Mouse (Mus musculus) intestine, embryonic 15.5 days (tissue): ENCODE results near the gene Pafah1b2. TPM values are rescaled to one million over a fixed set of nuclear protein-coding genes. Genes with fewer than 3 reads are reported as not detected.
A peak's percentile ranks its signal among the peaks of the same experiment; 100 is the strongest.

ENCODE experiments used
- ATAC-seq: fragments of 200-750 bp; cut with Nextera tagmentation; 2 replicates; pipeline ENCODE4 v1.8.0; 2017; ENCODE audit warnings: moderate TSS enrichment, moderate library complexity
- H3K27ac ChIP-seq: fragments of 300-500 bp; sonication (generic); 2 replicates; pipeline ENCODE4 v1.5.1; 2015; ENCODE audit warnings: mild to moderate bottlenecking, inconsistent platforms
- H3K27me3 ChIP-seq: fragments of 300-500 bp; sonication (generic); replicated peaks from 2 replicates; pipeline ENCODE4 v1.6.1; 2015; ENCODE audit warnings: inconsistent platforms
- H3K36me3 ChIP-seq: fragments of 300-500 bp; sonication (generic); 2 replicates; pipeline ENCODE4 v1.6.1; 2015; ENCODE audit warnings: inconsistent platforms
- H3K4me1 ChIP-seq: fragments of 300-500 bp; sonication (generic); replicated peaks from 2 replicates; pipeline ENCODE4 v1.6.1; 2015; ENCODE audit warnings: inconsistent platforms
- H3K4me2 ChIP-seq: fragments of 300-500 bp; sonication (generic); replicated peaks from 2 replicates; pipeline ENCODE4 v1.6.1; 2015; ENCODE audit warnings: mild to moderate bottlenecking, inconsistent platforms
- H3K4me3 ChIP-seq: fragments of 300-500 bp; sonication (generic); replicated peaks from 2 replicates; pipeline ENCODE4 v1.5.1; 2015; ENCODE audit warnings: inconsistent platforms
- H3K9ac ChIP-seq: fragments of 300-500 bp; sonication (generic); 2 replicates; pipeline ENCODE4 v1.6.1; 2015; ENCODE audit warnings: inconsistent platforms
- H3K9me3 ChIP-seq: fragments of 300-500 bp; sonication (generic); 2 replicates; pipeline ENCODE4 v1.6.1; 2016; ENCODE audit warnings: inconsistent platforms
- WGBS: fragments of 180-500 bp; shearing (Covaris S2); methylation state at CpG from one replicate; pipeline ENCODE4 v1.1.7; 2015; 5-methylcytosine and 5-hydroxymethylcytosine counted together
- polyA plus RNA-seq: library from polyadenylated mRNA; unstranded; fragments of >200 nt; fragmentation: Nextera tagmentation; extraction: Ambion mirVana; gene quantifications from 2 replicates; pipeline ENCODE4 v1.2.1, GENCODE M21; 2015

Pafah1b2 gene
- polyA plus RNA-seq, 1 experiment from 2014 or later: 137 TPM

DNA sequence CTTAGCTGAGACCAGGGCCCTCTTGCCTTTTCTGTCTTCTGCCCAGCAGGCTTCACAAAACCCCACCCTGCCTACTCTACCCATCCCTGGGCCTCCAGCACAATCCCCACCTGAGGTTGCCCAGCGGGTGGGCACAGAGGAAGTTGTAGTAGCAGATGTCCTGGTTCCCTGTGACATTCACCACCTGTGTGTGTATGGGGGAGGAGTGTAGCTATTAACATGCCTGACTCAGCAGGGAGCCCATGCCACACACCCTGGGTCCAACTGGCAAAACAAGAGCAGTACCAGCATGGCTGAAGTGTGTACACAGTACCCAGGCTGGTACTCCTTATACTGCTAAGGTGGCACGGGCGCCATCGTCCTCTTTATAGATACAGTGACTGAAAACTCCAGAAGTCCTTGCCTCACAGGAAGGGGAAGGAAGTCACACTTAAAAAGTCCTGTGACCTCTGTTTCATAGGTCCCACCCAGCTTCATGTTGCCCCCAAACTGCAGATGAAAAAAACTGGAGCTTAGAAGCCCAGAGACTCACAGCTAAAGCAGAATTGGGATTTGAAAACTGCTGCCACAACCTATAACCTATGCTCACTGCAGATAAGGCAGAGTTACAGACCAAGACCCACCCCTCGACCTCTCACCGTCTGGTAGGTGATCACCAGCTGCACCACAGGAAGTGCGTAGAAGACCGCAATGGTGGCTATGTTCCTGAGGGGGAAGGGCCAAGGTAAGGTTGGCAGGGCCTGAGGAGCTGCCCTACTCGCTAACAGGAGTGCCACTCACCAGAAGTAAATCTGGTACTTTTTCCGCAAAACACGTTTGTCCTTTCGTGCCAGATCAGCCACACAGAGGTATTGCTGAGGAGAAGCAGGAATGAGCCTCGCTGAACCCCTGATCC, 67.7 kb downstream of the Pafah1b2 start:
- no peak overlapping the region for H3K27ac ChIP-seq

DNA sequence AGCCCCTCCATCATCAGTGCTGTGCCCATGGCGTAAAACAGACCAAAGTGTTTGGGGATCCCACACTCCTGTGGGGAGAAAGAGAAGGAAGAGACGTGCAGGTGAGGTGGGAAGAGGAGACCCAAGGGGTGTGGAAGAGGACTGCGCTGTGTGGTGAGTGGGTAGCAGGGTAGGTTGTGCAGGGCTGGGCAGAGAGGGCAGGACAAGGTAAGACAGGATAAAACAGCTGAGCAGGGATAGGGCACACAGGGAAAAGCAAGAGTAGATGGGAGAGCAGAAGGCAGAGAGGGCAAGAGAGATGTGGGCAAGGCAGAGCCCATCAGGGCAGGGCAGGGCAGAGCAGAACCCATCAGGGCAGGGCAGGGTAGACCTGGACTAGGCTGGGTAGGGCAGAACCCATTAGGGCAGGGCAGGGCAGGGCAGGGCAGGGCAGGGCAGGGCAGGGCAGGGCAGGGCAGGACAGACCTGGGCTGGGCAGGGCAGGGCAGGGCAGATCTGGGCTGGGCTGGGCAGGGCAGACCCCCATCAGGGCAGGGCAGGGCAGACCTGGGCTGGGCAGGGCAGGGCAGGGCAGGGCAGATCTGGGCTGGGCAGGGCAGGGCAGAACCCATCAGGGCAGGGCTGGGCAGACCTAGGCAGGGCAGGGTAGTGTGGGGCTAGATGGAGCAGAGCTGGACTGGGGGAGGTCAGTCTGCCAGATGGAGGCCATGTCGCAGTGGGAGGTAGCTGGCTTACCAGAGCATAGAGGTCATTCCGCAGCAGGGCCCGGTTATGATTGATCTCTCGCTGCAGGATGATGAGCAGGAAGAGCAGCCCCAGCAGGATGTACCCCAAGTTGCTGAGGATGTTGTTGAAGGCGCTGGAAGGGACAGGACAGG, 68.6 kb downstream of the Pafah1b2 start:
- H3K9me3 ChIP-seq: no peaks in the 10 kb centered on the region
- H3K4me1 ChIP-seq: no peaks in the 10 kb centered on the region
- no peak overlapping the region for H3K9ac ChIP-seq
- H3K27me3 ChIP-seq: no peaks in the 10 kb centered on the region
- H3K4me2 ChIP-seq: no peak overlapping the region
- 0 out of 2 replicates have a peak, but pooled peaks have one; percentile 20 for ATAC-seq
- H3K4me3 ChIP-seq: no peak overlapping the region
- peaks cover 41% of the 10 kb centered on the region for H3K36me3 ChIP-seq
- 94% methylated on average over 8 of the region's 8 CpGs for WGBS
- no peak overlapping the region for H3K27ac ChIP-seq

More for the DNA sequence above, 67.7 kb downstream of the Pafah1b2 start:
- no peaks in the 10 kb centered on the region for H3K4me1 ChIP-seq
- no peak overlapping the region for H3K4me3 ChIP-seq
- H3K9ac ChIP-seq: no peak overlapping the region
- 80% methylated on average over 13 of the region's 13 CpGs for WGBS
- no peaks in the 10 kb centered on the region for H3K9me3 ChIP-seq
- H3K36me3 ChIP-seq: peaks cover 41% of the 10 kb centered on the region
- H3K27me3 ChIP-seq: no peaks in the 10 kb centered on the region
- ATAC-seq: 0 out of 2 replicates have a peak, but pooled peaks have one; percentile 32
- H3K4me2 ChIP-seq: no peak overlapping the region

DNA sequence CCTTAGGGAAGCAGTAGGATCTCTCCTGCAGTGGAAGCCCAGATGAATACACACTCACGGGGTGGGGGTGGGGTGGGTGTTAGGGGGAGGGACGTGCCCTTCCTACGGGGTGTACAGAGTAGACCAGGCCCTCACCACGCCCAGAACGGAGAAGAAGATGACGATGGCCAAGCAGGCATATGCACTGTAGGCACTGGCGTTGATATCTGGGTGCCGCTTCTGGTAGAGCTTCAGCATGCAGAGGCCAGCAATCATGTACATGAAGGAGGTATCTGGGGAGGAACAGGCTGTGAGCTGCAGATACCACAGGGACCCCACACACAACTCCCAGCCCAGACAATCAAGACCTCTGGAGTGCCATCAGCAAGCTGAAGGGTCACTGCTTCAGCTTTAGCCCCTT, 69.6 kb downstream of the Pafah1b2 start:
- 0 out of 2 replicates have a peak, but pooled peaks have one; percentile 11 for ATAC-seq
- Histone ChIP-seq H3K27ac (no peak overlapping the region), H3K4me3 (no peak overlapping the region), H3K9ac (no peak overlapping the region), H3K4me2 (no peak overlapping the region), H3K36me3 (peaks cover 43% of the 10 kb centered on the region), H3K4me1 (no peaks in the 10 kb centered on the region), H3K9me3 (no peaks in the 10 kb centered on the region), H3K27me3 (no peaks in the 10 kb centered on the region)
- WGBS: 92% methylated on average over 8 of the region's 8 CpGs

DNA sequence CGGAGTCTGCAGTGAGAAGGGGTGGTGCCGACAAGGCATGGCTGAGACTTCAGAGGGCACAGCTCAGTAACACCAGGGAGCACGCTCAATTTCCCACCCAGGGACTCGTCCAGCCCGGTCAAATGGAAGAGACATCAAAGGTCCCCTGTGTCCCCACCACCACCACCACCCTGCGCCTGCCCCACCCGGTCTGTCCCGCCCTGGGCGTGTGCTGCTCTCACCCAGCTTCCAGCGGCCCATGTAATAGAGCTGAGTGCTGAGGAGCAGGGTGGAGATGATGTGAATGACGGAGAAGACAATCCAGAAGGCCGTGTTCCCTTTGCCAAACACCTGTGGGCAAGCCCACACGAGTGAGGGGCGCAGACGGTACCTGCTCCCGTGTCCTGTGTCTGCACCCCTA, 70.0 kb downstream of the Pafah1b2 start:
- Histone ChIP-seq H3K9ac (no peak overlapping the region), H3K27me3 (no peaks in the 10 kb centered on the region), H3K36me3 (peaks cover 40% of the 10 kb centered on the region), H3K4me2 (no peak overlapping the region), H3K4me1 (no peaks in the 10 kb centered on the region), H3K9me3 (no peaks in the 10 kb centered on the region), H3K4me3 (no peak overlapping the region), H3K27ac (no peak overlapping the region)
- 0 out of 2 replicates have a peak, but pooled peaks have one; percentile 16 for ATAC-seq
- 88% methylated on average over 16 of the region's 16 CpGs for WGBS

DNA sequence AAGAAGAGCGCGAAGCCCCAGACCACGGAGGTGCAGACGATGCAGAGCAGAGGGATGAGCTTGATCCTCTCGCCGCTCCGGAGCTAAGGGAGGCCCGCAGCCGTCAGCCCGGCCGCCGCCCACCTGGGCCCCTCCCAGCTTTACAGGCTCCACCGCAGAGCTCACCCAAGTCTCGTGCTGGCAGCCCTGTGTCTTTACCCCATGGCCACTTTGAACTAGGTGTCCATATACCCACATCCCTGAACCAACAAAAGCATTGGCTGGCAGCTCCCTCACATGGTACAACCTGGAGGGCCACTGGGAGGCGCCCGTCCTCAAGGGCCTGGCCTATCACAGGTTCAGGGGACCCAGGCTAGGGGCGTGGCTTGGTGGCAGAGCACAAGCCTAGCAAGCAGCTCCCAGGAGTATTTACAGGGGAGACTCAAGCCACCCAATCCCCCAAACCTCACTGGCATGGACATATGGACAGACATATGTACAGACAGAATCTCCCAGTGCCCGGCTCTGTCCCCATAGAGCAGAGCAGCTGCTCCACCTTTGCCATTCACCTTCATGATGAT, 71.1 kb downstream of the Pafah1b2 start:
- no peak overlapping the region for H3K4me3 ChIP-seq
- H3K4me1 ChIP-seq: peaks cover 4% of the 10 kb centered on the region; the same call in 1 of the 2 replicates
- no peak overlapping the region for H3K27ac ChIP-seq
- H3K4me2 ChIP-seq: no peak overlapping the region
- WGBS: 66% methylated on average over 15 of the region's 18 CpGs
- no peak overlapping the region for H3K9ac ChIP-seq
- H3K36me3 ChIP-seq: peaks cover 40% of the 10 kb centered on the region
- H3K27me3 ChIP-seq: no peaks in the 10 kb centered on the region
- ATAC-seq: peak; percentile 46; the same call in 1 of the 2 replicates
- no peaks in the 10 kb centered on the region for H3K9me3 ChIP-seq

DNA sequence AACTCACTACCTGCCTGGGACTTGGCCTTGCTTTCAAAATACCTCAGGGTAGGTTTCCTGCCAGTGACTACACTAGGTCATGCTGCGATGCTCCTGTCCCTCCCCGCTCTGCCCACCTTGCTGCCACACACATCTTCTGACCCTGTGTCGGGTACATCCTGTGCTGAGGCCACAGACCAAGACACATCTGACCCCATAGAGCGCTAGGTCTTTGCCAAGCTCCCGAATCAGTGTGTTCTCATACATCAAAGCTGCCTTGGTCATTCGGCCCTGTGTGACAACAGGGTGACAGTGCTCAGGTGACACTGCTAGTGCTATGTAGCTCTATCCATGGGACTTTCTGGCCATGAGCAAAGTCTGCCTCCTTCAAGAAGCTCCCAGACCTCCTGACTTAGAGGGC, 72.7 kb downstream of the Pafah1b2 start:
- H3K27me3 ChIP-seq: no peaks in the 10 kb centered on the region
- H3K27ac ChIP-seq: no peak overlapping the region
- H3K9me3 ChIP-seq: no peaks in the 10 kb centered on the region
- 91% methylated on average over 6 of the region's 6 CpGs for WGBS
- no peak overlapping the region for H3K4me2 ChIP-seq
- ATAC-seq: no peak
- peaks cover 10% of the 10 kb centered on the region; the same call in 1 of the 2 replicates for H3K4me1 ChIP-seq
- H3K9ac ChIP-seq: no peak overlapping the region
- H3K4me3 ChIP-seq: no peak overlapping the region
- peaks cover 30% of the 10 kb centered on the region for H3K36me3 ChIP-seq

DNA sequence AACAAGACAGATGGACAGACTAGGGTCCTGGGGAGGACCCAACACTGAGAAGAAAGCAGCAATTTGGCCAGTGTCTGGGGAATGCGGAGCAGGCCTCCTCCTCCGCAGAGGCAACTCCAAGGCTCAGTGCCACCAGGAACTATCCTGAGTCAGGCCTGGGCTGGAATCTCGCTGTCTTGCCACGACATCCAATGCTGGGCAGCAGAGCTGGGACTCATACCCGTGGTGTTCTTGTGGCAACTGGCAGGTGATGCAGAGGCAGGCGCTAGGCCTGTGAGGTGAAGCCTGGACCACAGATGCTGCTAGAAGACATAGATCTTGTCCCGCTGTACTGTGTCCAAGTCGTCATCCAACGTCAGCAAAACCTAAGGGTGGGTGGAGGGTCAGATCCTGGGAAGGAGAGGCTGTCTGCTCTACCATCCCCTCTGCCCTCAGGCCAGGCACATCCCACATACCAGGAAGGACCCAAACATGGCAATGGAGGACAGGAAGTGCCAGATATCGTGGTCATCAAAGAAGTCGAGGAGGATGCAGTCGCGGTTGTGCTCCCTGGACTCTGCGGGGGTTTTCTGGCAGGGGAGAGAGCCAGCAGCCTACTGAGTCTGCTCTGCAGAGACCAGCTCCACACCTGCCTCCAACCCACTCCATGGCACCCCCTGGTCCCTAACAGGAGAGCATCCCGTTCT, 73.4 kb downstream of the Pafah1b2 start:
- H3K27ac ChIP-seq: no peak overlapping the region
- H3K4me3 ChIP-seq: no peak overlapping the region
- WGBS: 84% methylated on average over 15 of the region's 15 CpGs
- peaks cover 10% of the 10 kb centered on the region; the same call in 1 of the 2 replicates for H3K4me1 ChIP-seq
- ATAC-seq: no peak
- peaks cover 23% of the 10 kb centered on the region for H3K36me3 ChIP-seq
- H3K9me3 ChIP-seq: no peaks in the 10 kb centered on the region
- H3K27me3 ChIP-seq: no peaks in the 10 kb centered on the region
- H3K4me2 ChIP-seq: no peak overlapping the region
- no peak overlapping the region for H3K9ac ChIP-seq

DNA sequence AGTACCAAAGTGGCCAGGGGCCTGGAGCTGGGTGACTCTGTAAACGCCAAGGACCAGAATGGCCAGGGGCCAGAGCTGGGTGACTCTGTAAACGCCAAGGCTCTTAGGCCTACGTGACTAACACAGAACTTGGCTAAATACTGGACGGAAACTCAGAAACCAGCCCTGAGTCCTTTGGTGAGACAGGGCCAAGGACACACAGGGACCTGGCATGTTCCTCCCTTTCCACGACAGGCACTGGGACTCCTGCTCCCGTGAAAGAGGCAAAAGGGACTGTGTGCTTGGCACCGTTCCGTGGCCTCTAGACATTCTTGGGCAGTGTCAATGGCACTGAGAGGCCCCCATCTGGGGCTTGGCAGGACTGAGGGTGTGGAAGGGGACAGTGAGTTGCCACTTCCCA, 74.4 kb downstream of the Pafah1b2 start:
- Histone ChIP-seq H3K9me3 (no peaks in the 10 kb centered on the region), H3K27me3 (no peaks in the 10 kb centered on the region), H3K4me1 (peaks cover 10% of the 10 kb centered on the region; the same call in 1 of the 2 replicates), H3K27ac (no peak overlapping the region), H3K4me2 (no peak overlapping the region), H3K36me3 (peaks cover 23% of the 10 kb centered on the region), H3K9ac (no peak overlapping the region), H3K4me3 (no peak overlapping the region)
- WGBS: 92% methylated on average over 8 of the region's 8 CpGs
- ATAC-seq: no peak

DNA sequence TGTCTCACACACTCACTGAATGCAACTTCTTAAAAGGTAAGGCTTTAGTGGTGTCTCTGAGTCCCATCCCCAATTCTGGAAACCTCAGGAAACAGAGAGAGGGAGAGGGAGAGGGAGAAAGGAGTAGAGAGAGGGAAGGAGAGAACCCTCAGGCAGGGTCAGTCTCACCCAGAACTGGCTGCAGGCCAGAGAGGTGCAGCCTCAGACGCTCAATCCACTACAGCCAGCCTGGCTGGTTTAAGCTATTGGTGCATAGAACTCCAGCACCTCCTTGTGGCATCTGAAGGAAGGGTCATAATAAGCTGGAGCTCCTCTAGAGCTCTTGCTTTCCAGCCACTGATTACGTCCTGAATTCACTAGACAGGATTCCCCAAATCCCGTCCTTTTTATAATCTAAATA, 75.6 kb downstream of the Pafah1b2 start:
- Histone ChIP-seq H3K4me2 (no peak overlapping the region), H3K27me3 (no peaks in the 10 kb centered on the region), H3K9ac (no peak overlapping the region), H3K9me3 (no peaks in the 10 kb centered on the region), H3K4me1 (peaks cover 10% of the 10 kb centered on the region; the same call in 1 of the 2 replicates), H3K4me3 (no peak overlapping the region), H3K36me3 (peaks cover 11% of the 10 kb centered on the region), H3K27ac (peak overlapping the region; percentile 51)
- peak; percentile 63 for ATAC-seq
- WGBS: 14% methylated on average over 3 of the region's 3 CpGs

DNA sequence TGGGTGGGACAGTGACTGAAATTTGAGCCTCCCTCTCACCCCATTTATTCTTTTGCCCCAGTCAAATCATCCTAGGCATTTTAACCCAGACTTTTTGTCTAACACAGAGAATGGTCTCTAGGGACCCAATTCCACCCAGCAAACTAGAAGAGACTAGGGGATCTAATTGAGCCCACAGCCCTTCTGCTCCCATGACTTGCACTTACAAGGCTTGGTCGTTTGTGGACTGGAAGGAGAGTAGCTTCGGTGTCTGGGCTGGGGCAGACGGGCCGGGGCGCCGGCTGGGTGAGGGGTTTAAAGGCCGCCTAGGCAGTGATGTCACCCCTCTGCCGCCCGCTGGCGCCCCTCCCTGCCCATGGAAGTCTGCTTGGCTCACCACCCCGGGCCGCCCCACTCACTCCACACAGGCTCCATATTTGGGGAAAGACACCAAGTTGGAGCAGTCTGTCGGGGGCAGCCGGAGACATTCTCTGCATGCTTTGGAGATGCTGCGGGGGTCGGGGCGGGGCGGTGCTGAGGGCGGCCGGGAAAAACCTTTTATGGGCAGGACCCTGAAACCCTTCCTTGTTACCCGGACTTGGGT, 76.8 kb downstream of the Pafah1b2 start, which contains the start of gene Tagln:
TSS of gene Tagln (minus strand) at position 431 of the 583 bp plus-strand sequence.
- Histone ChIP-seq H3K4me2 (peak within 1 kb of the TSS; percentile 51), H3K9me3 (no peaks in the 10 kb centered on the region), H3K4me1 (peaks cover 10% of the 10 kb centered on the region; the same call in 1 of the 2 replicates), H3K9ac (peak within 1 kb of the TSS; percentile 39), H3K4me3 (peak within 1 kb of the TSS; percentile 30), H3K27ac (peak within 1 kb of the TSS; percentile 51), H3K27me3 (no peaks in the 10 kb centered on the region), H3K36me3 (peaks cover 8% of the 10 kb centered on the region)
- peak; percentile 78 for ATAC-seq
- WGBS: 6% methylated on average over 21 of the region's 21 CpGs
